Mouse (Mus musculus) retina, adult 2 months (tissue): ENCODE measurements around the gene Tmem141.

Source experiments
- DNase-seq: peaks from one replicate; pipeline ENCODE4 v3.0.0-alpha.2; 2012; ENCODE audit warnings: low read depth, low spot score

The Tmem141 gene

GRCm38 (mm10) chr2:25607761-25608622 lies 13.8 kb downstream of the Tmem141 start, which contains the start of gene Rabl6:
Rabl6 (minus strand) TSS chr2:25608521.
- peak; percentile 71 for DNase-seq

GRCm38 (mm10) chr2:25602526-25602925 lies 19.3 kb downstream of the Tmem141 start:
- DNase-seq: no peak

GRCm38 (mm10) chr2:25600037-25600436 lies 21.8 kb downstream of the Tmem141 start:
- DNase-seq: no peak

- DNase-seq: no peak
Measured at GRCm38 (mm10) chr2:25598749-25599148, 23.1 kb downstream of the Tmem141 start.

- no peak for DNase-seq
Measured at GRCm38 (mm10) chr2:25596765-25597510, 24.9 kb downstream of the Tmem141 start.

- no peak for DNase-seq
Measured at GRCm38 (mm10) chr2:25591863-25592262, 29.9 kb downstream of the Tmem141 start.

GRCm38 (mm10) chr2:25588227-25588907 lies 33.4 kb downstream of the Tmem141 start:
- DNase-seq: no peak

GRCm38 (mm10) chr2:25587290-25587689 lies 34.5 kb downstream of the Tmem141 start:
- DNase-seq: no peak

GRCm38 (mm10) chr2:25585601-25586000 lies 36.2 kb downstream of the Tmem141 start:
- DNase-seq: no peak

GRCm38 (mm10) chr2:25584856-25585255 lies 36.9 kb downstream of the Tmem141 start:
- DNase-seq: no peak

- no peak for DNase-seq
Measured at GRCm38 (mm10) chr2:25584152-25584551, 37.7 kb downstream of the Tmem141 start.

- no peak for DNase-seq
Measured at GRCm38 (mm10) chr2:25583571-25583970, 38.2 kb downstream of the Tmem141 start.

GRCm38 (mm10) chr2:25583120-25583481 lies 38.7 kb downstream of the Tmem141 start:
- no peak for DNase-seq

GRCm38 (mm10) chr2:25582466-25583119 lies 39.2 kb downstream of the Tmem141 start:
- DNase-seq: no peak

GRCm38 (mm10) chr2:25581901-25582301 lies 39.9 kb downstream of the Tmem141 start:
- no peak for DNase-seq

GRCm38 (mm10) chr2:25581294-25581864 lies 40.4 kb downstream of the Tmem141 start, which contains the start of gene Ajm1:
Ajm1 (minus strand) TSS chr2:25581757.
- DNase-seq: peak; percentile 53

GRCm38 (mm10) chr2:25580621-25581101 lies 41.1 kb downstream of the Tmem141 start:
- DNase-seq: no peak

- DNase-seq: no peak
Measured at GRCm38 (mm10) chr2:25579737-25580460, 41.9 kb downstream of the Tmem141 start.

GRCm38 (mm10) chr2:25578796-25579736 lies 42.7 kb downstream of the Tmem141 start:
- DNase-seq: no peak
